Mouse (Mus musculus) c-Kit-positive CD71-positive TER-119-positive erythroid progenitor cells, embryonic 14.5 days (primary cell): ENCODE measurements around the gene Gm9803.

Source experiments
- DNase-seq: peaks from one replicate; pipeline ENCODE4 v3.0.0-alpha.2; 2013; ENCODE audit warnings: low spot score

The Gm9803 gene

DNA sequence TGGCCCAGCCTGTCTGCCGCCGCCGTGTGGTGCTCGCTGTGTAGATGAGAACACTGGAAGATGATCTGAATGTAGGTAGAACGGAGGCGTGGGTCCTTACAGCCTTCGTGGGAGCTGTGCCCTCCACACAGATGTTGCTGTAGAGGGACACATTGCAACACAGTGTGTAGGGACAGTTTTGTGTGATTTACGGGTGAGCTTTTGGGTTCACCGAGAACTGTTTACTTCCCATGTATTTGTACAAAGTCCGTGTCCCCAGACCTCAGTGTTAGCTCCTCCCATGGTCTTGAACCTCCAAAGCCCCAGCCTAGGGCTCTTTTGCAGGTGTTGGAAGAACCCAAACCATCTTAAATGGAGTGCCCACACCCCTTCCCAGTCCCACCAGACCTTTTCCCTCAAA lies 10.9 kb upstream of the Gm9803 start:
- DNase-seq, result no peak

GRCm38 (mm10) chr10:43516992-43517660 lies 6.8 kb upstream of the Gm9803 start:
- no peak for DNase-seq

DNA sequence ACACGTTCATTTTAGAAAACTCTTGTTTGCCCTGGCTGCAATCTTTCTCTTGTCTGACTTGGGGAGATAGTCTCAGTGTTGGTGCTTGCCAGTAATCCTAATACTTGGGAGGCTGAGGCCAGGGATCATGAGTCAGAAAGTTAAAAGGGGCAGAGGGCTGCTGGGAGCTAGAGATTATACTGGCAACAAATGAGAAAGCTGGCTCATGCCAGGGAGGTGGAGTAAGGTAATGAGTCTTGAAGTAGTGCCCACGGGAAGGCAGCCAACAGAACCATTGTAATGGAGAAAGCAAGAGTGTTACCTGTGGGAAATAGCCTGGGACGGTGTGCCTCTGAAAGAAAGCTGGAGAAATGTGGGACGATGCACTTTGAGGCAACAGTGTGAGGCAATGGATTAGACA lies 6.0 kb upstream of the Gm9803 start:
- DNase-seq, result no peak

DNA sequence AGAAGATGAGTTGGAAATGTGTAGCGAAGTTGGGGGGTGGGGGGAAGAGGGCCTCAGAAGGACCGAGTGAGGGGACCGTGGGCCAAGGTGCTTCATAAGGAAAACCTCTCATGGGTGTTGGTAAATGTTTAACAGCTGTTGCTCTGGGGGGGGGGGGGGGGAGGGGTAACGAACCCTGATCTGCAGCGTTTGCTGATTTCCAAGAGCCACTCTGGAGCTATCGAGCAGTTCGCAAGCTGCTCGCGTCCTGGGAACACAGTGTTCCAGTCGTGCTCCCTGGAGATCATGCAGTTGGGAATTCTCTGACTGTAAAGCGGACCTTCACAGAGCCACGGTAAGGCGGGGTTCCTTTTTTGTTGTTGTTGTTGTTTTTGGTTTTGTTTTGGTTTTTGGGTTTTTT lies 5.5 kb upstream of the Gm9803 start:
- DNase-seq, result no peak

DNA sequence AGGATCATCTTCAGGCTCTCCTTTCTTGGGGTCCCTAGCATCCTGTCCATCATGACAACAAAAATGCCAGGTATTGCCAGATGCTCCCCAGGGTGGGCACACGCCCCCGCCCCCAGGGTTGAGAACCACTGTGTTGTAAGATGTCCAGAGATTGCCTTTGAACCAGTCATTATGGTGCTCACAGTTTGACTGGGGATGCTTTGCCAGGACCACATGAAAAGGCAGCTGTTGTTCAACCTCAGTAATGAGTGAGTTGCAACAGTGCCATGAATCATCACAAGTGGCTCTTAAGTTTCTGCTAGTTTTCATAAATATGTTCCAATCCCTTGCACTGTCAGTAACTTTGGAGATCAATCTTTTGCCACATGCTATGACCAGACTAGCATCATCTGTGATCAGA lies 3.9 kb upstream of the Gm9803 start:
- DNase-seq, result no peak

GRCm38 (mm10) chr10:43527283-43528269 lies 3.7 kb downstream of the Gm9803 start:
- no peak for DNase-seq

DNA sequence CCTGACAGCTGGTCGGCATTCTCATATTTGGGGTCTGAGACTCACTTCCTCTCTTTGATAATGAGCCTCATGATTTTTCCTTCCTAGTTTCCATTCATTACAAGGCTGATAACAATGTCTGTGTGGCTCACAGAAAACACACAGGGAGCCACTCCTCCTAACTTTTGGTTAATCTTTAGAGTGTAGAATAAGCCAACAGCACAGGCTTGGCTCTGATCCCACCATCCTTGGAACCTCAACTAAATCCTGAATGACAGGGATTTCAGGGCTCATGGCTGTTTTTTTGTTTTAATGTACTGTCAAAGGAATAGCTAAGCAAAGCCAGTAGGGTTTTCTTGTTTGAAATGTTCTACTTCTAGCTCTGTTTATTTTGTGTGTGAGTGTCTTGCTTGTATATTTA lies 10.5 kb downstream of the Gm9803 start:
- no peak for DNase-seq

DNA sequence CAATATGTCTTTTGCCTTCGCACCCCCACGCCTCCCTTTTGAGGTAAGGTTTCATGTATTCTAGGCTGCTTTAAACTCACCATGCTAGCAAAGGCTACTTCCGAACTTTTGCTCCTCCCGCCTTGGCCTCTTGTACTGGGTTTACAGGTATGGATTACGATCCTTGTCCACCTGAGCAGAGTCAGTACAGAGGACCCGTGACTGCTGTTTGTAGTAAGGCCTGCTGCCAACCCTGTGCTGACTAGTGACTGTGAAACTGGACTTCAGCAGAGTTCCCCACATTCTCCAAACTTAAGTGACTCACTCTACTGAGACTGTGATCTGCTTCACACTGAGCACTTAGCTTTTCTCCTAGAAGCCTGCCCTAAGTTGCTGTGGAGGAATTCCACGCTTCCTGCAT lies 13.8 kb downstream of the Gm9803 start:
- DNase-seq, result no peak

GRCm38 (mm10) chr10:43538831-43539230 lies 14.9 kb downstream of the Gm9803 start:
- no peak for DNase-seq

- DNase-seq, result peak; percentile 13
Measured at GRCm38 (mm10) chr10:43539746-43540310, 15.9 kb downstream of the Gm9803 start.

GRCm38 (mm10) chr10:43540442-43541152 lies 16.7 kb downstream of the Gm9803 start, which contains the start of gene 1700021F05Rik:
Gene 1700021F05Rik, minus strand, starts transcription at chr10:43540994.
- peak; percentile 85 for DNase-seq

DNA sequence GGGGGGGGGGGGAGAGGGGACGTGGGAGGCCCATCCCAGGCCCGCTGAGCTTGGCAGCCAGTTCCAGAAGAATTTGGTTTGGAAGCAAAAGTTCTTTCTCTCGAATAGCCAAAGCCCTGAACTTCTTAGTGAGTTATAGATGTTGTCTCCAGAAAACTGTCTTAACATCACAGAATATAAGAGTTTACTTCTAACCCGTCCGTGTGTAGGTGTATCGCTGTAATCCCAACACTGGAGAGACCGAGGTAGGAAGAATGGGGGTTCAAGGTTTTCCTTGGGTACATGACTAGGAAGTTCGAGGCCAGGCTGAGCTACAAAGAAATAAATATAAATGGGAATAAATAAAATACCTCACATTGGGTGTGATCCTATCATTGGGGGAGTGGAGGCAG lies 17.3 kb downstream of the Gm9803 start:
- no peak for DNase-seq

DNA sequence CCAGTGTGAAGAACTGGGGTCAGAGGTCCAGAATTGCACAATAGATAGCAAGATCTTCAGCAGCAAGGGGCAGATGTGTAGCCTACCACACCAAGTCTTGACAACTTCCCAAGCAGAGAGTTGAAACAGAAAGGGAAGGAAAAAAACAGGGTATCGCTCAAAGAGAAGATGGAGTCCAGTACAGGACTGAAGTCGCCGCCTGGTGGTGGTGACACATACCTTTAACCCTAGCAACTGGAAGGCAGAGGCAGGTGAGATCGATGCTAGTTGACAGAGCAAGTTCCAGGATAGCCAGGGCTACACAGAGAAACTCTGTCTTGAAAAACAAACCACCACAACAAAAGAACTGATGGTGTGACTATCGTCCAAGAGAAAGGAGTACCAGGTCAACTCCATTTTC lies 25.5 kb downstream of the Gm9803 start:
- no peak for DNase-seq

- DNase-seq, result no peak
Measured at GRCm38 (mm10) chr10:43550923-43551322, 27.0 kb downstream of the Gm9803 start.

GRCm38 (mm10) chr10:43551388-43551787 lies 27.5 kb downstream of the Gm9803 start:
- DNase-seq, result no peak

DNA sequence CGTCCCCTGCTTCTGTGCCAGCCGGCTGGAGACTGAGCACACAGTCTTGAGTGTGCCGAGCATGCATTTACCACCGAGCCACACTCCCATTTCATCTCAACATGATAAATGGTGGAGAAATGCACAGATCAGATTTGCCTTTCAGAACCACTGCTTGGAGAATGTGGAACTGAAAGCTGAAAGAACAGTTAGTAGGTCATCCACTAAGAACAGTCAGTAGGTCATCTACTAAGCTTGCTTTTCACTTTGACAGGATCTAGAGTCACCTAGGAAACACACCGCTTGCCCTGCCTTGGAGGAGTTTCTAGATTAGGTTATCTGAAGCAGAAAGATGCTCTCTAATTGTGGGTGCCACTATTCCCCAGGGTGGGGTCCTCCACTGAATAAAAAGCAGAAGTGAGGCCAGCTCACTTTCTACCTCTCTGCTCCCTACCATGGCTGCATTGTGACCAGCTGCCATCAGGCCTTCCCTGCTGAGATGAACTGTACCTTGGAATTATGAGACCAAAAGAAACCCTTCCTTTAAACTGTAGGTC lies 33.8 kb downstream of the Gm9803 start:
- DNase-seq, result no peak

DNA sequence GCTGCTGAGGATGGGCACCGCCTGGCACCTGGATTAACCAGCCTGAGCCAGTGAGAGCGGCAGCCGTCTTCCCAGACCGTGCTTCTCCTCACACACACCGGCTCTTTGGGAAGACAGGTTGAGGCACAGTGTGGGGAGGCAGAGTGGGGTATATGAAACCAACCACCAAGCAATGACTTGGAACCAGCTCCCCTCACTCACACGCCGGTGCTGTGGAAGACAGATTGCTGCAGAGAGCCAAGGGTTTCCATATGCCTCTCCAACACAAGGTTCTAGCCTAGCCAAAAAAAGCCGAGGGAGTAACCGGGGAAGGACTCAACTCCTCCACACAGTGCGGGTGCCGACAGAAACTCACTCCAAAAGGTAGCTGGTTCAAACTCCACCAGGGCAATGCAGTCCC lies 35.4 kb downstream of the Gm9803 start:
- no peak for DNase-seq

DNA sequence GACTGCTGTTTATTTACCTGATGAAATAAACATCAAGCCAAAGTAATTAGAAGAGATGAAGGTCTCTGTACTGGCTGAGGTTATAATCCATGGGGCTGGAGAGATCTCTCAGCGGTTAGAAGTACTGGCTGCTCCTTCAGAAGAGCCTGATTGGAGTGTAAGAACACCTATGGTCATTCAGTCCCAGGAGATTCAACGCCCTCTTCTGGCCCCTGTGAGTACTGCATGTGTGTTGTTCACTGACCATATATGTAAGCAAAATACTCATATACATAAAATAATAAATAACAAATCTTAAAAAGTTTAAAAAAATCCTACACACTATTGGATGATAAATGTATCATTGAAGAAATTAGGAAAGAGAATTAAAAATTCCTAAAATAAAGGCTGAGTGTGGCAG lies 36.9 kb downstream of the Gm9803 start:
- DNase-seq, result no peak

DNA sequence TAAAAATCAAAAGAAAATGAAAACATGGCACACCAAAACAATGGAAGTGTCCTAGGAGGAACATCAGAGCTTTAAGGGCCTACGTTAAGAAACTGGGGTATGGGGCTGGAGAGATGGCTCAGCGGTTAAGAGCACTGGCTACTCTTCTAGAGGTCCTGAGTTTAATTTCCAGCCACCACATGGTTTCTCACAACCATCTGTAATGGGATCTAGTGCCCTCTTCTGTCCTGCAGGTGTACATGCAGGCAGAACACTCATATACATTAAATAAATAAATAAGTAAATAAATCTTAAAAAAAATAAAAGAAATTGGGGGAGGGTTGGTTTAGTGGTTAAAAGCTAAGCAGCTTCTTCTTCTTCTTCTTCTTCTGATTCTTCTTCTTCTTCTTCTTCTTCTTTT lies 37.4 kb downstream of the Gm9803 start:
- DNase-seq, result no peak
